10 mouse cellular contexts compared by ENCODE assay signal in the genomic region with DNA sequence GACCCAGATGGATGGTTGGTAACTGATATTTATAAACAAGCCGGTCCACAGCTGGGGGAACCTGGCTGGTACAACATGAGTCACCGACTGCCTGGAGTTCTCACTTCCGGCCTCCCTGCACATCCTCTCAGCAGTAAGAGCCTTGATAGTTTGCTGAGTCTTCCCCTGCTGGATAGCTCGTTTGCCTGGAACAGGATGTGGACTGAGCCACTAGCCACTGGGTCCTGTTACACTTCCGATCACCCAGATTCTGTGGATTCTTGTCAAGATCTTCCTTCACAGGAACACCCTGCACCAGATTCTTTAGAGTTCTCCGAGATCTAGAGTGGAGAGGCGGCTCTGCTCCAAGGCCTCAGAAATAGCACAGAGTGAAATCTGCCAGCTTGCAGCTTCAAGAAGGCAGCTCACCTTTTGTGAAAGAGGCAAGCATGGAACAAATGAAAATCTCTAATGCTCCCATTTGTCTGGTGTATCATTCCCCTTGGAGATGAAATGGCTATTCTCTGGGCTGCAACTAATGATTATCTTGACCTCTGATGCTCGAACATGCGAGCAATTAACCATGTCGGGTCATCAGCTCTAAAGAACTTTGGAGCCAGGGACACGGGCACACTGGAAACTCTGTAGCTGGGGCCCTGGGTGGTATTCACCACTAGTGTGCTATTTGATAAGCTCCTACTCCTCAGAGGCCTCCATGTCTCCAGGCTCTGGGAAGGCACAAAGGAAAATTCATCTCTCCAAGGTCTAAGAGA.
DNase-seq lines count a peak whose midpoint lies in the region; ATAC-seq and TF ChIP-seq lines count a peak whose summit lies in the region.
"Had no signal": no experiment of that assay in that cellular context is flagged by ENCODE, and none has a peak within 500 bp of the region (broad histone marks: within the 10 kb centered on the region; RNA-seq: fewer than 3 reads in every experiment).

No protein-coding gene starts in this region.

- H3K9me3 ChIP-seq in lung, postnatal 0 days (ENCODE audit: low read length), result no peaks in the 10 kb centered on the region

- H3K36me3 ChIP-seq in lung, postnatal 0 days (ENCODE audit: insufficient read depth, low read length), result no peaks in the 10 kb centered on the region

- H3K27ac ChIP-seq in lung, postnatal 0 days (ENCODE audit: low read length), result no peak overlapping the region

- H3K4me2 ChIP-seq in lung, postnatal 0 days (replicated peaks; ENCODE audit: low read depth, low read length), result no peak overlapping the region

- ATAC-seq in lung, postnatal 0 days, result peak; percentile 32; the same call in 1 of the 2 replicates

- H3K4me1 ChIP-seq in lung, postnatal 0 days (ENCODE audit: insufficient read depth, low read depth, low read length), result no peaks in the 10 kb centered on the region

- no peak overlapping the region for H3K9ac ChIP-seq in lung, postnatal 0 days (replicated peaks; ENCODE audit: low read depth)

- no peaks in the 10 kb centered on the region for H3K27me3 ChIP-seq in lung, postnatal 0 days (replicated peaks; ENCODE audit: insufficient read depth, low read length)

- no peak for TF ChIP-seq CTCF in lung, postnatal 0 days (IDR thresholded peaks at IDR 0.05)

- intact Hi-C loops in heart, postnatal 36 days (cut with DNase I), result no loop called here
- intact Hi-C loops in heart, postnatal 10 days (cut with DNase I), result no loop called here

- peak; percentile 86 for DNase-seq in heart, adult 11 months
- no peak for DNase-seq in heart, postnatal 36 days
- peak; percentile 20 for DNase-seq in lung, postnatal 0 days (ENCODE audit: low spot score)
- no peak for DNase-seq in lung, adult 18-20 months
- peak; percentile 56 to 70 for DNase-seq in frontal cortex, postnatal 36 days (ENCODE audit: low spot score in 2 of 2)
- peak; percentile 8 for DNase-seq in skeletal muscle tissue, adult 2 months (ENCODE audit: low read depth, low spot score)
- DNase-seq in heart, postnatal 10 days, result no peak
- DNase-seq in cerebellum, adult 8-10 months, result no peak
- DNase-seq: B cell, adult 2 months; heart, postnatal 4 days had no signal

- H3K4me3 ChIP-seq in lung, postnatal 0 days (ENCODE audit: low read depth, low read length), result no peak overlapping the region

- WGBS in lung, postnatal 0 days, result 55% methylated on average over 11 of the region's 11 CpGs

- TF ChIP-seq EP300 in lung, postnatal 0 days (IDR thresholded peaks at IDR 0.05), result no peak

Comparison
In these comparisons a context has a peak if more than half of its experiments do, and no peak if none do; other contexts are left out.
1. DNase-seq: peak in heart, adult 11 months (single experiment), lung, postnatal 0 days (single experiment), frontal cortex, postnatal 36 days (2 of 2) and skeletal muscle tissue, adult 2 months (single experiment); none in heart, postnatal 36 days (0 of 2), lung, adult 18-20 months (0 of 2), heart, postnatal 10 days (0 of 2) and cerebellum, adult 8-10 months (single experiment).